Mouse (Mus musculus) adrenal gland, postnatal 14 days (tissue): ENCODE data around the gene Btbd2. TPM values are rescaled to one million over a fixed set of nuclear protein-coding genes. Genes with fewer than 3 reads are reported as not detected.

Experiments used
- DNase-seq: peaks from one replicate; pipeline ENCODE4 v3.0.0; 2021; ENCODE audit warnings: mixed read lengths
- long read RNA-seq, 2 experiments: library from polyadenylated mRNA; stranded (forward); transcript quantifications; one replicate each; pipeline ENCODE4 v2.0.0; 2021
- total RNA-seq: library from RNA; stranded (reverse); gene quantifications from 2 replicates; pipeline ENCODE4 v1.2.3, GENCODE M21; 2021

The Btbd2 gene
- 53.5 and 58.0 TPM in 2 replicates for total RNA-seq
- long read RNA-seq, experiment 1, transcript Btbd2-202 (9 exons, 2,449 nt), result major isoform, 101 of 159 reads
- long read RNA-seq, experiment 1, partial matches to known transcripts, result 2 of 159 reads
- long read RNA-seq, experiment 1, other reads (novel, unspliced or antisense), result 55 of 159 reads
- long read RNA-seq, experiment 2, transcript Btbd2-202 (9 exons, 2,449 nt), result major isoform, 69 of 113 reads
- long read RNA-seq, experiment 2, partial matches to known transcripts, result 11 of 113 reads
- long read RNA-seq, experiment 2, other reads (novel, unspliced or antisense), result 32 of 113 reads

- DNase-seq, result no peak
These were observed at the start of gene Btbd2 for GRCm38 (mm10) chr10:80656863-80657623. Gene Btbd2, minus strand, starts transcription at chr10:80657071.

- DNase-seq, result no peak
These were observed 48.6 kb upstream of the Btbd2 start for GRCm38 (mm10) chr10:80705479-80705878.

GRCm38 (mm10) chr10:80705033-80705432, 48.2 kb upstream of the Btbd2 start:
- no peak for DNase-seq

GRCm38 (mm10) chr10:80704418-80704817, 47.5 kb upstream of the Btbd2 start:
- no peak for DNase-seq

GRCm38 (mm10) chr10:80703643-80704042, 46.8 kb upstream of the Btbd2 start:
- DNase-seq, result no peak

GRCm38 (mm10) chr10:80702536-80703390, 45.9 kb upstream of the Btbd2 start:
- peak; percentile 98 for DNase-seq

- peak; percentile 99 for DNase-seq
These were observed 45.1 kb upstream of the Btbd2 start, which contains the start of the genes Mob3a and Izumo4 for GRCm38 (mm10) chr10:80701721-80702535. Gene Mob3a, minus strand, starts transcription at chr10:80701977. Gene Izumo4, plus strand, starts transcription at chr10:80702184.

GRCm38 (mm10) chr10:80700732-80701131, 43.9 kb upstream of the Btbd2 start:
- no peak for DNase-seq

- DNase-seq, result no peak
These were observed 43.2 kb upstream of the Btbd2 start for GRCm38 (mm10) chr10:80700038-80700504.

GRCm38 (mm10) chr10:80698605-80699004, 41.7 kb upstream of the Btbd2 start:
- no peak for DNase-seq

GRCm38 (mm10) chr10:80697812-80698211, 40.9 kb upstream of the Btbd2 start:
- DNase-seq, result no peak

- no peak for DNase-seq
These were observed 40.5 kb upstream of the Btbd2 start for GRCm38 (mm10) chr10:80697393-80697787.

- no peak for DNase-seq
These were observed 39.9 kb upstream of the Btbd2 start for GRCm38 (mm10) chr10:80696502-80697392.

- DNase-seq, result no peak
These were observed 39.1 kb upstream of the Btbd2 start for GRCm38 (mm10) chr10:80695801-80696501.

- peak; percentile 79 for DNase-seq
These were observed 38.3 kb upstream of the Btbd2 start for GRCm38 (mm10) chr10:80695186-80695585.

GRCm38 (mm10) chr10:80694159-80694938, 37.5 kb upstream of the Btbd2 start:
- DNase-seq, result no peak

- no peak for DNase-seq
These were observed 36.7 kb upstream of the Btbd2 start for GRCm38 (mm10) chr10:80693401-80694045.
